Mouse (Mus musculus) 416B (cell line): ENCODE measurements at regions not wholly inside any gene's neighbourhood (a gene's known extent, or its start where the extent isn't known, plus 50 kb on each side); places are given as distances from the start of the nearest gene placed in this dataset.

Experiments
- DNase-seq: peaks from one replicate; pipeline ENCODE4 v3.0.0; 2011; ENCODE audit warnings: low read depth

DNA sequence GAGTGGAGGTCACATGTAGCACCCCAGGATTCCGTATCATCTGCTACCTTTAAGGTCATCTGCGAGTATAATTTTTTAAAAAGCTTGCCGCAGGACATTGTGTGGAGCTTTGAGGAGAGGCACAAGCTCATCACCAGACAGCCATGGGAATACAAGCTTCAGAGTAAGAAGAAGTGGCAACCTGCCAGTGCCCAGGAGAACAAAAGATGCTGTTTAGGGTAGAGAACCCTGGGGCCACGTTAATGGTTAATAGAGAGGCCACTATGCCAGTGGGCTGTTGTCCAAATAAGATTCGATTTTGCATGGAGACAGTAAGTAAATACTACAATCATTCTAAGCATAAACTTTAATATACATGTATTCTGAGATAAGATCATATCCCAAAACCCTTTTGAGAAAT lies 450.0 kb upstream of the Nrp1 start:
- DNase-seq, result no peak

DNA sequence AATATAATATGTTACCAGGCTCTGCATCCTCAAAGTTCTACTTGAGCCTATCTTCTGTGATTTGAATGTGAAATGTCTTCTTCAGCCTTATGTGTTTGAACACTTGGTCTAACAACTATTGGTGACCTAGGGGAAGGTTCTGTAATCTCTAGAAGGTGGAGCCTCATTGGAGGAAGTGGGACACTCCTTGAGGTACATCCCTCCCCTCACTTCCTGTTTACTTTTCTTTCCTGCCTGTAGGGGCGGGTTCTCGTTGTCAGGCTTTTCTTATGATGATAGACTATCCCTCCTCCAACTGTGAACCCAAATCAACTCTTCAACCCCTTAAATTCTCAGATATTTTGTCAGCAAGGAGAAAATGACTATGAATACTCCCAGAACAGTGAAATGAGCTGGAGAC lies 448.8 kb upstream of the Nrp1 start:
- DNase-seq, result peak; percentile 11

DNA sequence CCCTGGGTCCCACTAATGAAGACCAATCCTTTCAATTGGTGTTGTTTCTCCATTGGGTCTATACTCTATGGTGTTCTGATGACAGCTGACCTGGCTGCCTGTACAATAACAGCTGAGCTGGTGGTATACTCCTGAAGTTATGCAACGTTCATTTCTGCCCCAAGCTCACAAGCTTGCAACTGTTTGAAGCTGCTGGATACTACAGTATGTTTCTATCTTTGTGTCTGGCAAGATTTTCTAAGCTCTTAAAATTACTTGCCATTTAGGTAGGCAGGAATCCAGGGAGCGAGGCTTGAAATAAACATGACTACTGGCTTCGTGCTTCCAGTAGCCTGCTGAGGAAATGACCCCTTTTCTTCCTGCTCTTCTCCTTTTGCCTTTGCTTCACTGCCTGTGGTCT lies 444.3 kb upstream of the Nrp1 start:
- DNase-seq, result no peak

DNA sequence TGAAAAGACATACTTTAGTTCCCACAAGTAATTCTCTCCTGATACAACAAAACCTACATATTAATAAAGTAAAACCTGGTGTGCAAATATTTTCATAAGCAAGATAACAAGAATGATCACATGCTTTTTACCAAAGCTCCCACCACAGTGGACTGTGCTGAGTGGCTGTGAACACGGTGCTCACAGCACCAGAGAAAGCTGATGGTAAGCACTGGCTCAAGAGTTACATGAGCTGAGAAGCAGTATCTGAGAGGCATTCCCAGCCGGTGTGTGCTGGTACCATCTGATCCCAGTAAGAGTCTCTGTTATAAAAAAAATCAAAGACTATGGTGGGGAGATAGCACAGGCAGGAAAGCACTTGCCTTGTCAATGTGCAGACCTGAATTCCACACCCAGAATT lies 443.5 kb upstream of the Nrp1 start:
- no peak for DNase-seq

DNA sequence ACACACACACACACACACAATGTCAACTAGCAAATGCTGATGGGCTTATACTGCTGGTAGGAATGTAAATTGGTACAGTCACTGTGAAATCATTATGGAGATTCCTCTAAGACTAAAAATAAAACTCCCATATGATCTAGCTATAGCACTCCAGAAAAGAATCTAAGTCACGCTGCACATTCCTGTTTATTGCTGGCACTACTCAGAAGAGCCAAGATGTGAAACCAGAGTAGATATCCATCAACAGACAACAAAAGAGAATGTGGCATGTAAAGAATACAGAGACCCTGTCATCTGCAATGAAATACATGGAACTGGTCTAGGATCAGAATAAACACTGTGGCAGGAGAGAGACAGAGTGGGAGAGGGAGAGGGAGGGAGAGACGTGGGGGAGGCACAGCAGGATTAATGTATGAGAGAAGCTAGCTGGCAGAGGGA lies 442.8 kb upstream of the Nrp1 start:
- no peak for DNase-seq

DNA sequence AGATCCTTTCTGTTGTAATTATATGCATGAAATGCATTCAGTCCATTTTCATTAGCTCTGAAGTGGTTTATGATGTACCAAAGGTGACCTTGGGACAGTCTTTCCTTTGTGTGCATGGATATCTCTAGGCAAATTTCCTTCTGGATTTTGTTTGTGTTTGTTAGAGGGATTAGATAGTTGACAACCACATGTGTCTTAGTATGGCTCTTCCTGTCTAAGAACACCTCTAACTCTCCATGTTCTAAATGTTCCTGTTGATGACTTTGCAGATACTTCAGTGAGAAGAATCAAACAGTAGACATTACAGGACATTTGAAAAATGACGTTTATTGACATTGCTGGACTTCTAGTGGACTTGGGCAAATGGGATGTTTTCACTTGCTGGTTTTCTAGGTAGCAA lies 436.5 kb upstream of the Nrp1 start:
- DNase-seq, result no peak

DNA sequence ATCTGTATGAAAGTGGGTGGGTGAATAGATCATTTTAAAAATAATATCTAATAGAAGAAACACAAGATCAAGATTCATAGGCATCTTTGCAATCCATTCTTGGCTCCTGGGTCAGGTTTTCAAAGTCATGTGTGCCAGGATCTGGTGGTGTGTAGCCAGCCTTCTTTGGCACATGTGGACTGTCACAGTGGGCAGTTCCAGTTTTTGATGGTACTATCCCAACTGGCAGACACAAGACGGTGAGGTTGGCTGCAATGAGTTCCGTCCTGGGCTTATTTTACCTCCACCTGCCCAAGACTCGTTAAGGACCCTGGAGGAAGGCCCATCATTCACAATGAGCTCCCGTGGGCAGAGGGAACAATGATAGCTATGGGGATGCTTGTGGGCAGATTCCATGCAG lies 435.1 kb upstream of the Nrp1 start:
- DNase-seq, result no peak

DNA sequence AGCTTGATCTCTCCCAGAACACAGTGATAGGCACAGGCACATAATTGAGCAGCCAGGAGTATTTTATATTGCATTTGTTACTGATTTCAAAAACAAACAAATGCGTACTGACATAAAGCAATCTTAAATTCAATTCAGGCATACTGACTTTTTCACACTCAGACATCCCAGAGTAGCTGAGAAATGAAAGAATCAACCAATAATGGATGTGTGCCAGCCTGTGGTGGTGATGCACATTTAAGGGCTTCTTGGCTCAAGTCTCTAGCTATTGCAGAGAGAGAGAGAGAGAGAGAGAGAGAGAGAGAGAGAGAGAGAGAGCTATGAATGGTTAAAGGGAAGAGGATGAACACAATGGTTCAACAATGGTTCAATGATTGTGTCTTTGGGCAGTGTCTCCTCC lies 426.1 kb upstream of the Nrp1 start:
- DNase-seq, result no peak

DNA sequence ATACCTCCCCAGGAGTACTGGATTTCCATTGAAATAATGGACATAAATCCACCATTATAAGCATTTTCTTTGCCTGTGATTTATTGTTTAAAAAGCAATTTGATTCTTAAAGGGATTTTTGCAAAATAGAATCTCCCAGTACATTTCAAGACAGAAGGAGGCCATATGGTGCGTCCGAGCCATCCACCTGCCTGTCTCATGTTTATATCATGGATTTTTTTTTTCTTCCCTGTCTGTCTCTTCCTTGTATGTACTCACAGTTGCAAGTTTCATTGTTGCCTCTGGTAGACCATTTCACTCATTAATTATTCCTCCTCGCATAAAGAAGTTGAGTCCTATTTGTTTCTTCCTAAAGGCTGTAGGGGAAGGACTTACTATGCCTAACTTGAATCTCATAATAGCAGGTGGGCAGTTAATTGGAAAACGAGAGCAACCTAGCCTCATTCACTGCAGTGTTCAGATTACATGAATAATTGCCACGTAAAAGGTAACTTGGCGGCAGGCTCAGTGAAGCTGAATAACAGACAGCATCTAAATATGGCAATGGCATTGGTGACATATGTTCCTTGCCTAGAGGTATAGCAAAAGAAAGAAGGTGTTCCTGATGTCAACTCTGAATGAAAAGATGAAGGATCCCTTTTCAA lies 421.5 kb upstream of the Nrp1 start:
- no peak for DNase-seq

DNA sequence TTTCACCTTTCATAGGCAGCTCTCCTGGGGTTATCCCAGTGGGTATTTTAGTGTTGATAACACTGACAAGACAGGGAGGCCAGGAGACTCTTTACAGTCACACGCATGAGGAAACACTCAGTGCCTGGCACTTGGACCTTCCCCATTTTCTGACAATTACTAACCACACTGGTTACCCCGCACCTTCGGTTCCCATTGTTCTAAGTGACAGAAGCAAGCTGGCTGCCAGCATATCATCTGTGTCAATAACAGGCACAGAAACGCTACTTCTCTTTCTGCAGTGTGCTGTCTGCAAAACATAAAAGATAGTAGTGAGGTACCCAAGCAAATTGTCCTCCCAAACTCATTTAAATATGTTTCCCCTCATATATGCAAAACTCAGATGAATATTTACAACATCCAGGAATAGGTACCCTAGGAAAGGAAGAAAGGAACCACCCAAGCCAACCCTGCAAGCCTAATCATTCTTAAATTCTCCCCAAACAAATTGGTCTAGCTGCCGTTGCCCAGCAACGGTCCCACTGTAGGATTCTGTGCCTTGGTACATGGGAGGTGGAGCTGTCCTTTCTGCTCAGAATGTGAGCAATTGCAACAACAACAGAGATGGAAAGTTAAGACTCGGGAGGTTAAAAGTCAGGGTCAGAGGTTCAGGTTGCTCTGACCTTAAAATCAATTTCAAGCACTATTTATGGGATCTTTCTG lies 419.0 kb upstream of the Nrp1 start:
- peak; percentile 12 for DNase-seq

DNA sequence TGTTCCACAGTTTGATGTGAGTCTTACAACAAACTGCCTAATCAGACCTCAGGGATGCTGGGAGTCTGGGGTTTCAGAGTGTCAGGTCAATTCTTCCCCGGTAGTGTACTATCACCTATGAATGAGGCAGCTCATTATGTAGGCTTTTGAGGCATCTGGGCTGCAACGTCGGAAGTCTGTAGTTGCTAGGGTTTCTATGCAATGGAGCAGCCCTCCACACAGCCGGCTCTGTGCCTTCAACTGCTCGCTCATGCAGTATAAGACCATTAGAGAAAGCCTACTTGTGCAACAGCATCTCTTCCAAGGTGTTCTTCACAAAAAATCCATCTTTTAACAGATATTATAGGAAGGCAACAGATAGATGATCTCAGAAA lies 418.4 kb upstream of the Nrp1 start:
- no peak for DNase-seq

DNA sequence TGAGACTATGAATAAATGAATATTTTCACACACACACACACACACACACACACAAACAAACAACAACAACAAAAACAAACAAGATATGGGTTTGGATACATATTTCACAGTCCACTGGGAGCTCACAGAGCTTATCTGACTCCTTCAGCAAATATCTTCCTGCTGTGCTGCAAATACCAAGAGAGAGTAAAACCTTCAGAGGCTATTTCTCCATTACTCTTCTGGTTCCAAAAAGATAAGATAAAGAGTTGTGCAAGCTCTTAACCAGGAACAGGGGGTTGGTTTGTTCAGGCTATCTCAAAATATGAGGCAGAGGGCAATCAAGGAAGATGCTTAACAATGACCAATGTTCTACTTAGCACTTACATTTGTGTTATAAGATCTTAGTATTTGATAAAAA lies 416.1 kb upstream of the Nrp1 start:
- peak; percentile 76 for DNase-seq

DNA sequence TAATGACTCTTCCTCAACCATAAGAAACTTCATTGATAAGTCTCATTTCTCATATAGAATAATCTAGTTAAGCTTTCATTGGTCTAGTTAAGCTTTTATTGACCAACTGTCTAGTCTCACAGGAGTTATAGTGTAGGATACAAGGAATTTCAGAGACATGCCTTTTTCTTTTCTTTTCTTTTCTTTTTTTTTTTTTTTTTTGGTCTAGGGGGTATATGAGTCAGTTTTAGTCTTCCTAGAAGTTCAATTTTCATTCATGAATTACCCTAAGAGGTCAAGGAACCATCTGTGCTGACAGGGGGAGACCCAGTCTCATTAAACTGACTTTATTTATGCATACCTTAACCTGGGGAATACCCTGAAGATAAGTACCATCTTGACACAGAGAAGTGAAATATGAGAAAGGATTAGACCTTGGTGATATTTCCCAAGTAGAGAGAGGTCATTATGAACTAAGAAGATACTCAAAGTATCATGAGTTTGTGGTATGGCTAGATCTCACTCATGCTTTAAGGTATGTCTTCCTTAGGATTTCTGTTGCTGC lies 413.4 kb upstream of the Nrp1 start:
- no peak for DNase-seq

DNA sequence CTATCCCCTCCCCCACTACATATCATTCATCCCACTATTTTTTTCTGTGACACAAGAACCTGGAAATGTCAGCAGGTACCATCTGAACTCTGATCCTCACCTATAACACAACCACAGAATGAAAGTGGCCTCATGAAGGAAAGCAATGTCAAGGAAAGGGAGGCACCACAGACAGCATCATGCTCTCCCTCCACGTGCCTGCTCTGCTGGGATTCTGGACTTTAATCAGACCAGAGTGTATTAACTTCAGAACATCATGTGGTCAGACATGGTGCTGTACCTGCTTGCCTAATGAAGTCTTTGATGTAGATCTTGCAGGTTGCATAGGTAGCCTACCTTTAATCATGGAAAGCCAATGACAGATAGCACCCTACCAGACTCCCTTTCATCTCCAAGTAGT lies 400.8 kb upstream of the Nrp1 start:
- DNase-seq, result no peak

DNA sequence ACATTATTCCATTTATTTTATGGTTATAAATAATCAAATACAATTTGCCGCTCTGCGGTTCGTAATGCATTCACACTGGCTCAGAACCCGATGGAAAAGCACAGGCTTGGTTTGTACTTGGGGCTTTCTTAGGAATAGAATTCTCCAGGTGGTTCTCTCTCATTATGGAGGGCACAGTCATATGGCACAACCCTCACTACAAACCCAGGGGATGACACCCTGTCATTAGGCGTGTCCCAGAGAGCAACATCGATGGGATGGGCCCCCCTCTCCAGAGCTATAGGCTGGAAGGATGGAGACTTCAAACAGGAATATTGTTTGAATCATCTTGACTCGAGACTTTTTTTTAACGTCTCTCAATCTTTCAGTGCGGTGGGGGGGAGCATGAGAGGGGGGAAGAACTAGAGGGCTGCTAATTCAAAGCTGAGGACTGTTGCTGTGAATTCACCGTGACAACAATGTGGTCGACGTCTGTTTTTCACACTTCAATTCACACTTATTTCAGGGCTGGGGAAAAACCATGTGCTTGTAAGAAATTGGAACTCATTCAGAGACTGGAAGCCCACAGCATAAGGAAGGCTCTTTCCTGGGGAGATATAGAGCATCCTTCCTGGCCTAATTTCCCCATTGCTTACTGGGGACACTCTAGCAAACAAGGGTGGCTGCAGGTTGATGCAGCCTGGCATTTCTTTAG lies 399.9 kb upstream of the Nrp1 start:
- no peak for DNase-seq

DNA sequence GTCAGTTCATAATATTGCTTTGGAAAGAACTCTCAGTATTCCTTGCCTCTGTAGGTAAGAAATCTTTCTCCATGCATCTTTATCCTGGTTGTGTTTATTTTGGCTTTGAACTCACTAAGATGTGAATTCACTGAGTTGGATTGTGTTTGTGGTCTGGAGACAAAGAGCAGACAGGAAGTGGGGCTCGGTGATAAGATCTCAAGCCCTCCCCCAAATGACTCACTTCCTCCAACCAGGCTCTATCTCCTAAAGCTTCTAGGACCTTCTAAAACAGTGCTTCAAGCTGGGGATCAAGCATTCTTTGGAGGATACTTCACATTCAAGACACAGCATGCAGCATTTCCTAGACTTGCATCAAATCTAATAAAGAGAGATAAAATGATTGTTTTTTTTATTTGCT lies 395.5 kb upstream of the Nrp1 start:
- DNase-seq, result peak; percentile 97

DNA sequence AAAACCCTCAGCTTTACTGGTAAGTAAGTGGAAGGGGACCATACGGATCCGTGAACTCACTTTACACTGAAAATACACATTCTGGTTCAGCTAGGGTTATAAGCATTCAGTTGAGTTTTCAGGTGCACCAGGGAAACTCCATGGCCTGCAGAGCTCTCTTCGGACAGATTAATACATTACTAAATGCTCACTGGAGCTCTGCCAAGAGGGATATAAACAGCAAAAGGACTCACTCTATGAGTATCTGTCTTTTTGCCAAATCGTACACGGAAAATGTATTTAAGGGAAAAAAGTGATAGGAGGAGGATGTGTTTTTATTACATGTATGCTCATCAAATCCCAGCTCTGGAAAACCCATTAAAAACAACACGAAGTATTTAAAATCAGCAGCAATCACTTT lies 394.8 kb upstream of the Nrp1 start:
- DNase-seq, result peak; percentile 15

DNA sequence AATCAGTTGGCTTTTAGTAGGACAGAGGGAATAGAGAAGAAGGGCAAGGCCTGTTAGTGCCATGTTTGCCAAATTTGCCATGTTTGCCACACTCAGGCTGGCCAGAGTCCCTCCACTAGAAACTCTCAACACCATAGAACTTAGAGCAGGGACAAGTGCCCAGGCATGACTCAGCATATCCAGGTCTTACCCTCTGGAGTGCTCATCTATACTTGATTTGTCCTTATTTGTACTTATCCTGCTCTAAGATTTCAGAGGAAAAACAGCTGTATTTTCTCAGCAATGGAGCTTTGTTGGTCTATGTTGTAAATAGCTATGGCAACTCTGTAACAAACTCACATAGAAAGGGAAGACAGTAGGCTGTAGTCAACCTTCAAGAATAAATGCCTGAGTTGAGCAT lies 393.6 kb upstream of the Nrp1 start:
- peak; percentile 45 for DNase-seq

DNA sequence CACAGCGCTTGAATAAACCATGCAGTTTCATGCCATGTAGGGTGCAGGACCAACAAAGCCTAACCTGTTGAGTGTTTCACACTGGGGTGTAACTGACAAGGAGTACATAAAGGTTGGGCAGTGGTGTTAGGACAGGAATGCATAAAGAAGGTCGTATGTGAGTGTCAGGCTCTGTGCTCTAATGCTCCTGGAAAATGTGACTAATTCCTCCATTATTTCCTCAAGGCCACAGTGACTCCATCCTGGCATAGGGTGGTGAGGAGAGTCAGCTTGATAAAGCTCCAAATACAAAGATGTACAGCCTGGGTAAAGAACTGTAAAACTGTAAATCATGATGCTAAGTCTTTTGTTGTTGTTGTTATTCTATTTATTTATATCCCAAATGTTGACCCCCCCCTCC lies 393.1 kb upstream of the Nrp1 start:
- DNase-seq, result peak; percentile 18

DNA sequence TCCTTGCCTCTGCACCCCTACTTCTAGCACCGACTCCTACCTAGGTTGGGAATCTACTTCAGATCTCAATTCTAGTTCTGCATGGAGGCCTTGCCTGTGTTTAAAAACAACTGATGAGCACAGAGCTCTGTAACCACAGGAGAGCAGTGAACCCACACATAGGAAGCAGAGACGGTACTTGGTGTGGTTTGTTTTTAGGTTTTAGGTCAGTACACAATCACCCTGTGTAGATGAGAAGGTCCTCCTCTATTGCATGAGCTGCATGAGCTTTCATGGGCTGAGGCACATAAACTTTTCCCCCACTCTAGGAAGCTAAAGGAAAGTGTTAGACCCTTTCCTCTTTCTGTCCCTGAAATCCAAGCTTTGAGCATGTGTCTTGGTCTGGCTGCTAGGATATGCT lies 390.4 kb upstream of the Nrp1 start:
- DNase-seq, result peak; percentile 57

DNA sequence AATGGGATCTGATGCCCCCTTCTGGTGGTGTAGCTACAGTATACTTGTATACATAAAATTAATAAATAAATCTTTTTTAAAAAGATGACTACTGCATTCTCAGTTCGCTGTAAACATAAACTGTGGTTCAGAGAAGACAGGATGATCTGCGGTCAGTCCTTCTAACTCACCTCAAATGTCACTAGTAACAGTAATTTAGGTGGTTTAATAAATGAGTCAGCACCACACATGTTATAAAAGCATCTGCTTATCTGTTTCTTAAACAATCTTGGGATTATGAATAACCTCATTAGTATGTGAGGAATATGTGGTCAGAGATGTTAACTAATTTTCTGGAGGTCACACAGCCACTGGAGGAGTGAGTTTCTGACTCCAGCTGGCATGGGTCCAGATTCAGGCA lies 385.2 kb upstream of the Nrp1 start:
- peak; percentile 33 for DNase-seq

DNA sequence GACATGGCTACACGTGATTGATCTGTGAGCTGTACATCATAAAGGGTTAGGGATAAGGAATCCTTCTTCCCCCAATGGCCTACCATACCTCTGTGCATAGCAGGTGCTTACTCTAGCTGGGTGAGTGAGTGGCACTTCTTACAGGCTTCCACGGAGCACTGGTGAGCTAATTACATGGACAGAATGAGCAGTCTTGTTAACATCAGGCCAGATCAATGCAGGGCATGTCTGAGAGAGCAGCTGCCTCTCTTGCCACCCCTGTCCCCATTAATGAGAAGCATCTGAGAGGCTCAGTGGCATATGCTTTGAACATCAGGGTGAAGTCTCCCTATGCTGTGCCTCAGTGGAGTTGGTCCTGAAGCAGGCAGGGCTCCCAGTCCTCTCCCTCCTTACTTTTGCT lies 380.7 kb upstream of the Nrp1 start:
- no peak for DNase-seq
